Mouse (Mus musculus): ENCODE results near the gene Pcbp2.

Gene Pcbp2

DNA sequence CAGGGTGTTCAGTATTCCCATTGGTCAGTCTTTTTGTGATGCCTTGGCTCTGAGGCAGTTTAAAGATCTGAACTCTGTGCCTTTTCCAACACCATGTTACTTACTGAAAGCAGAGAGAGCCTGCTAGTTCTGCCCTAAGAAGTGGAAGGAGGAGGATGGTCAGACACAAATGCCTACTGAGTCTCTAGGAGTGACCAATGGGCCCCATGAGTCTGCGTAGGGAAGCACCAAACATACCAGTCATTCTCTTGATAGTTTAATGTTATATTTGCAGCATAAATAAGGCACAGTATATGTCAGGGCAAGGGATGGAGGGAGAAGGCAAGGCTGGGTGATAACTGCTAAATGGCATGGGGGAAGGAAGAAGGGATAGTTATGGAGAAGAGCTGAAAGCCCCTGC, 58.1 kb downstream of the Pcbp2 start:
- DNase-seq = no peak

DNA sequence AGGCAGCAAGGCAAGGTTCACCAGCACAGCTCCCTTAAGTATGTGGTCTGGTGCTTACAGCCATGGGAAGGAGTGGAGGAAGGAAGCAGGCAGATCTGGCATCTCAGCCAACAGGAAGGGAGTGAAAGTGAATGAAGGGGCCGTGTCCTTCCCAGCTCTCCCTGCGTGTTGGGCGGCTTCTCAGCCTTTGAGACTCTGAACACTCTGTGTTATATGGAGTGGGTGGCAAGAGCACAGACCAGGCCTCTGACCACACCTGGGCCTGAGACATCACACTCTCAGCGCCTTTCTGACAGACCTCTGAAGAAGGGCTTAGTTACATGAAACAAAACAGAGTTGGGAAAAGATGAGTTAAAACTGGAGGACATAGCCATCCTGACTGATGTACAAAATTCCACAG, 60.2 kb downstream of the Pcbp2 start:
- no peak for DNase-seq

DNA sequence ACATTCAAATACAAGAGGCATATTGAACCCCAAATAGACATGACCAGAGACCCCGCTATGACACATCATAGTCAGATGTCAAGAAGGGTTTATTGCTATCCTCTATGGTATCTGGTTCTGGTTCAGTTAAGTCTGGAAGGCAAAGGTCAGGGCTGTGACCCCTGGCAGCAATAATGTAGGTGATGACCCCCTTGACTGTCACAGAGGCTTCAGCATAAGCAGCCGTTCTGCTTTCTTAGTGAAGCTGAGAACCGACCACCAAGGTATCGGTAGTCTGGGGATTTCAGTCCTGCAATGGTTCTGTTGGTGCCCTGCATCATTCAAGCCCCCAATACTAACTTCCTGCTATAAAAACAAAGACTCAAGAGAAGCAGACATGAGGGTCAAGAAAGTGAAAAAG, 61.2 kb downstream of the Pcbp2 start:
- DNase-seq = no peak

DNA sequence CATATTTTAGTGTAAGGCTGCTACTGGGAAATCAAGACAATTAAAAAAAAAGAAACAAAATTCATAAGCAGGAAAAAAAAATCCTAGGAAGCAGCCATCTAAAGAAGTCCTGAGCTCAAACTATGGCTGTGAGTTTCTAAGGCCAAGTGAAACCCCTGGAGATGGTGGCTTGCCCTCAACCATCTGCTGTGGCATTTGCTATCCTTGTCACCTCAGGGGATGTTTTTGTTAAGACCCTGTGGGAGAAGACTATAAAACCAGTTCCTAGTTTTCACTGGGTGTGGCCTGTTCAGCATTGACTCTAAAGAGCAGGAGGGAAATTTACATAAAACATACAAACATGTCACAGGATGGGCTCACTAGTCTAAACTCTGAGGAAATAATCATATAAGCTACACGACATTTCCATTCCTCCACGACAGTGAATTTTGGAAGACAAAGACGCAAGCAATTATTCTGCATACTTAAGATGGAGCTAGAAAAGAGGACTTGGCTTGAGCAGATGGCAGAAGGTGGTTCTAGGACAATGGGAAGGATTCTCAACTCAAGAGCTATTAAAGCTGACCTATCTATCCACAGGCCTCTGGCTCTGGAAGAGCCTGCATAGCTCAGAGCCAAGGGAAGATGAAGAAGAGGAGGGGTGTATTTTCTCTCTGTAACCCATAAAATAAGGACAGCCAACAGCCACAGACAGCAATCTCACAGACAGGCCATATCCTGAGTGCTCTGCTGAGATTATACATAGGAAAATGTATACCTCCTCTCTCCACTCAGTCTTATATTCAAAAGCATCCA, 62.0 kb downstream of the Pcbp2 start:
- no peak for DNase-seq

DNA sequence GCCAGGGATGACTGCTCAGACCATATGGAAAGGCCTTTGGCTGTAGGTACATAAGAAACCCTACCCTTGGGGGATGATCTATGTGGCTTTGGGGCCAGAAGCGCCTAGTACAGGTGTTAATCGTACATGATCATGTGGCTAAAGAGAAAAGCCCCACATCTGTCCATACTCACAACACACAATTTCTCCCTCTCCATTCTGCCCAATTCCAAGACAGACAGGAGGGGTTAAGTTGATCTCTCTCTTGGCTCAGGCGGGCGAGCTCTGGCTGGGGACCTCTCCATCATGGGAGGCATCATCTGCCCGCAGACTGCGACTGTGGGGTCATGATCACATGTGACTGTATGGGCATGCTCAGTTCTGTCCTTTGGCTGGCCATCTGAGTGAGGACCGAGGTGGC, 63.6 kb downstream of the Pcbp2 start:
- DNase-seq = no peak

DNA sequence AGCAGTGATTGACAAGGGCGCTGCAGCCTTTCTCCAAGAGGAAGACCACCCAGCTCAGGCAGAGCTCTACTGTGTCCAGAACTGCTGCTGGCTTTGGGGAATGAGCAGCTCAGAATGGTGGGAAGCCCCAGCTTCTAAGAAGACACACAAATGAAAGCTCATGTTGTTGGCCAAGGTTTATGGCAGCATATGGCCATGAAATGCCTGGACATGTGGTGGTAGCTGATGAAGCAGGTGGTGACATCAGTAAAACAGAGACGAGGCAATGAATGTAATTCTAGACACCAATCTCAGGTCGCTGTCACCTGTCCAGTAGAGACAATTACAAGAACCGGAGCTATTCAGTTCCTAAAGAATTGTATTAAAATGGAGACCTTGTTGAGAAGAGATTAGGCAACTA, 74.5 kb downstream of the Pcbp2 start:
- DNase-seq = no peak

DNA sequence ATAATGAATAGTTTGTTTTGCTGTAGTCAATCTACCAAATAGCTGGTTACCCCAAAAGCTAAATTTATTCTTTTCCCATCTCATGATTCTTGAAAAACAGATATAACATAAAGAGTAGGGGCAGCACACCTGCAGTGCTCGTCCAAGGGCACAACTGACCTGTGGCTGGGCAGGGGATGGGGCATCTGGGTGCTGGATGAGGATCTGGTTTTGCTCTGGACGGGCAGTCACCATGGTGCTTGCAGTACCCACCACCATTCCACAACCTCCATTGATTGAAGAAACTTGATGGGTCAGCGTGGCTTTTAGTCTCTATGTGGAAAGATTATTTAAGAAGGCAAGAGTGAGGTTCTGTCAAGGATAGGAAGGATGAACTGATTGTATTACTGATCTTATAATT, 75.9 kb downstream of the Pcbp2 start:
- DNase-seq = no peak

DNA sequence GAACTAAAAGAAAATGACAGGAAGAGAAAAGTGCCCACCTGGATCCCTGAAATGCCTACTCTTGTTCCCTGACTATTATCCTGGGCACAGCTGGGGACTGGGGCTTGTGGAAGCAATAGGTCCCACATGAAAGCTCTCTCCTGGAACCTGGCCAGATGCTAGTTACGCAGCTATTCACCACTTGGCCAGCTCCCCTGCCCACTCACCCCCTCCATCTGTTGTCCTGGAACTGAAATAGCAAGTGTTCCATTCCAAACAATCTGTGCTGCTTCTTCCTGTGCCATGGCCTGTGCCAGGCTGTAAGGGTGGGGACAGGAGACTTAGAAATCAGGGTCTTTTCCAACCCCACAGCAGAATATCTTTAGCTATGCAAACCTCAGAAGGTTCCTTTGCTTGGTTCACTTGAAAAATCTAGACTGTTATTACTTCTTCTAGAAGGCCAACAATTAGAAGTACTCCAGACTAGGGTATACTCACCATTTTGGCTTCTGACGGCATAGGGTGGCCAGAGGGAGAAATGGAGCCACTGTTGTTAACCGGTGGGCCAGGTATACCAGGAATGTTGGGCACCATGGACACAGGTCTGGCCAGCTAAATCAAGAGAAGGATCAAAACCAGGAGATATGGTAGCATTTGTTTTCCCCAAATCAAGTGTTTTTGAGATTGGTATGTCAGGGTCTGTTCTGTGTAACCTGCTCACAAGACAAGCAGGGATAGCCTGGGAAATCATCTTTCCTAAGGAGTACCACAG, 76.5 kb downstream of the Pcbp2 start:
- DNase-seq = peak; percentile 42

DNA sequence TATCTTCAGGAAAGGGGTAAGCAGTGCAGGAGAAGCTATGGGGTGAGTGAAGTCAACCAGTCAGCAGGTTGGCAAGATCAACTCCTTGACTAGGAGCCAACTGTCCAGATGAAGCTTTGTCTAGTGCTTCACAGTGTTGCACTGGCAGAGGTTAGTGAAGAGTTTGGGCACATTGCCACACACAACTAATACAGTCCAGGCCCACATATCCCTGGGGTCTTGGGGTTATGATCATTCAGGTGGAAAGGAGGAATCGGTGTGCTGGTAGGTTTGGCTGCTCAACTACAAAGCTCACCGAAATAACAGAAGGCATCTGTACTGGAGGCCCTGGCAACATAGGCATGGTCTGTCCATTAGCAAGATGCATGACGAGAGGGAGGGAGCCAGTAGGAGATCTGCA, 77.1 kb downstream of the Pcbp2 start:
- peak; percentile 8 for DNase-seq

Measured in kidney, adult 18-20 months (tissue).